Mouse (Mus musculus): ENCODE results near the gene Sh3bgrl2.

- TF ChIP-seq CTCF (IDR thresholded peaks at IDR 0.05; ENCODE audit: low read depth) (no peak), EP300 (IDR thresholded peaks at IDR 0.05; ENCODE audit: low read depth) (no peak)
These were observed 100.0 kb downstream of the Sh3bgrl2 start for GRCm38 (mm10) chr9:83647919-83648705.
